Mouse (Mus musculus) myocyte (in vitro differentiated cells): ENCODE data around the gene Abca5.

Source experiments
- CEBPB ChIP-seq: IDR thresholded peaks from 2 replicates; pipeline ENCODE4 v1.6.1; 2011; ENCODE audit warnings: mild to moderate bottlenecking, moderate library complexity; ENCODE audit not compliant: poor library complexity, insufficient read depth, severe bottlenecking
- E2F4 ChIP-seq: IDR thresholded peaks from one replicate; pipeline ENCODE4 v1.6.1; 2011; ENCODE audit warnings: mild to moderate bottlenecking, control low read depth, moderate library complexity; ENCODE audit not compliant: insufficient read depth
- MAX ChIP-seq: IDR thresholded peaks from one replicate; pipeline ENCODE4 v1.6.1; 2011; ENCODE audit warnings: low read depth, mild to moderate bottlenecking, control low read depth
- MYOD1 ChIP-seq, 3 experiments: IDR thresholded peaks; one replicate each; pipeline ENCODE4 v1.6.1; 2011; ENCODE audit warnings: control low read depth in 2 of 3, low read depth in 2 of 3, mild to moderate bottlenecking in 2 of 3, moderate library complexity in 1 of 3; ENCODE audit not compliant: insufficient read length in 2 of 3, control insufficient read depth in 1 of 3
- MYOG ChIP-seq, 3 experiments: IDR thresholded peaks; one replicate each; pipeline ENCODE4 v1.6.1; 2011; ENCODE audit warnings: control low read depth in 2 of 3, low read depth in 2 of 3, mild to moderate bottlenecking in 2 of 3; ENCODE audit not compliant: insufficient read length in 2 of 3, control insufficient read depth in 1 of 3, insufficient read depth in 1 of 3
- POLR2A ChIP-seq: IDR thresholded peaks from one replicate; pipeline ENCODE4 v1.6.1; 2011; ENCODE audit warnings: low read depth, mild to moderate bottlenecking, control low read depth, moderate library complexity; ENCODE audit not compliant: insufficient read length
- POLR2AphosphoS2 ChIP-seq: IDR thresholded peaks from one replicate; pipeline ENCODE4 v1.6.1; 2011; ENCODE audit warnings: low read depth, control low read depth; ENCODE audit not compliant: insufficient read length
- TCF12 ChIP-seq: IDR thresholded peaks from one replicate; pipeline ENCODE4 v1.6.1; 2011; ENCODE audit warnings: mild to moderate bottlenecking, control low read depth; ENCODE audit not compliant: poor library complexity, insufficient read depth, severe bottlenecking
- TCF3 ChIP-seq: IDR thresholded peaks from one replicate; pipeline ENCODE4 v1.6.1; 2011; ENCODE audit warnings: low read depth, control low read depth; ENCODE audit not compliant: insufficient read length
- USF1 ChIP-seq: IDR thresholded peaks from one replicate; pipeline ENCODE4 v1.6.1; 2011; ENCODE audit warnings: low read depth, mild to moderate bottlenecking, control low read depth, moderate library complexity

DNA sequence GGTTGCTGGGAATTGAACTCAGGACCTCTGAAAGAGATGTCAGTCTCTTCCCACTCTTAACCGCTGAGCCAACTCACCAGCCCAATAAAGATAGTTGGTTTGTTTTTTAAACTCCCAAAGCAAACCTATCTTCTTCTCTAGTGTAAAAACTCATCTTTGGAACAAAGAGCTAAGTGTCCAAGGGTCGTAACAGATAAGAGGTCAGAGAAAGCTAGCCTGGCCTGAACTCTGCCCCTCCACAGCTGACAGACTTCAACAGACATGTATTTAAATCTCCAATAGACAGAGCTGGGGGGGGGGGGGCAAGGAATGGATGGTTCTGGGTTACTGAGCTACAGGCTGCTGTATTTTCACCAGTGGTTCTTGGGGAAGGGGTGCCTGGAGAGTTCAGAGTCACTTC lies 100.0 kb downstream of the Abca5 start:
- TF ChIP-seq CEBPB, result no peak
- TF ChIP-seq E2F4, result no peak
- TF ChIP-seq POLR2A, result no peak
- TF ChIP-seq POLR2AphosphoS2, result no peak
- no peak for TF ChIP-seq MYOG (IDR thresholded peaks at IDR 0.05; ENCODE audit: control insufficient read depth in 1 of 3, insufficient read depth in 1 of 3, insufficient read length in 2 of 3, low read depth in 2 of 3)
- no peak for TF ChIP-seq MYOD1 (IDR thresholded peaks at IDR 0.05; ENCODE audit: control insufficient read depth in 1 of 3, insufficient read length in 2 of 3, low read depth in 2 of 3)
- no peak for TF ChIP-seq MAX
- TF ChIP-seq USF1, result no peak
- TF ChIP-seq TCF3, result no peak
- TF ChIP-seq TCF12, result no peak
